Mouse (Mus musculus) layer of hippocampus, adult 9-11 months (tissue): Measurements from ENCODE around the gene Frmd8.
"Not testable (repeated sequence)": the region's sequence is repeated elsewhere in the genome, so short reads cannot be mapped to it uniquely, and the experiment has no call there.

Experiments
- DNase-seq: peaks from one replicate; pipeline ENCODE4 v3.0.0; 2022

The Frmd8 gene

DNA sequence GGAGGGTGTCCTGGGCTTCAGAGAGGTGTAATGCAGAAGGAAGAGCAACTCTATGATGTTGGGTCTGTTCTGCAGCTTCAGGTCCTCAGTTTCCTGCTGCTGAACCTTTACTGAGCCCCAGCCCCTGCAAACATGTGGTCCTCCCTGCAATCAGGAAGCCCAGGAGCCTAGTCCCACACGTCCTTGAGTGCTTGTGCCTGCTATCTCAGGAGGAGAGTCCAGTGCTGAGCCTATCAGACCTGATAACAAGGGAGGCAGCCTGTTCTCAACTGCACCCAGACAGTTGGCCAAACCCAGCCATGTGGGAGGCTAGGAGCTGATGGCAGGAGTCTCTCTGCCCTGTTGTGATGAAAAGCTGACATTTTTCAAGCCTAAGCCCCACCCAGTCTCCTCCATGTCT is 8.9 kb upstream of the Frmd8 start:
- no peak for DNase-seq

DNA sequence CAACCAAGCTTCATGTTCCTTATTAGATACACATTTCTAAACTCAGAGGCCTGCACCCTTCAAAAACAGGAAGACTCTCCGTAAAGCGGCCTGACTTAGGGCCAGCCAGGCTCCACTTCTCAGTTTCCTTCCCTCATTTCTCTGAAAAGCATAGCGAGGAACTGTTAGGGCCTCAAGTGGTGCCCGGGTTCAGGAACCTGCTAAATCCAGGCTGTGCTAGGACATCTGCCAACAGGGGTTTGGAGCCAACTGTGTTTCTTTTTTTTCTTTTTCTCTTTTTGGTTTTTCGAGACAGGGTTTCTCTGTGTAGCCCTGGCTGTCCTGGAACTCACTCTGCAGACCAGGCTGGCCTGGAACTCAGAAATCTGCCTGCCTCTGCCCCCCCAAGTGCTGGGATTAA is 7.0 kb upstream of the Frmd8 start:
- DNase-seq, result not testable (repeated sequence)

DNA sequence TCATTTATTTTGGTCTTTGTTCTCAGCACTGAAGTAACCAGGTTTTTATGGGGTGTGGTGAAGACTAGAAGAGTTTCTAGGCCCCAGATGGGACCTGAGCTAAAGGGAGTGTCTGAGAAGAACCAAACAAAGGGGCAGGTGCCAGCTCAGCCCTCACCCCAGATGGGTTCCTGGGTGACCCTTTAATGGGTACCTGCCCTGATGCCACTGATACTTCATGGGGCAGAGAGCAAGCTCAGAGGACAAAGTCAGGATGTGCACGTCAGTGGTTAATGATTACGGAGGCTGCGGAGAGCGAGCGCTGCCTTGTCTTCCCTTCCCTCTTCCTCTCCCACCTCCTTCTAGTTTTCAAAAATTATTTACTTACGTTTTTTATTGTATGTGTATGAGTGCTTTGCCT is 6.1 kb upstream of the Frmd8 start:
- DNase-seq, result no peak

DNA sequence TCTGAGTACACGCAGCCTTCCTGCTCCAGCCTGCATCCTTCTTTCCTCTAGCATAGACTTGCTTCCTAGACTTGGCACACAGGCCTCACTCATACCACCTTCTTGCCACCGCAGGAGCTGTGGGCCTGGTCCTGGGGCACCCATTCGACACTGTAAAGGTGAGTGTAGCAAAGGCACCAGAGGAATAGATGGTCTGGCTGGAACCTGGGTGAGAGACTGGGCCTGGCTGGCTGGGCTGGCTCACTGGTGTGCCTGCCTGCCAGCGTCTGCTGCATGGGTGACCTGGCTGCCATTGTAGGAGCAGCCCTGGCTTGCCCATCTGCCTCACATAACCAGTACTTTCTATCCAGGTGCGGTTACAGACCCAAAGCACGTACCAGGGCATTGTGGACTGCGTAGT is 4.7 kb upstream of the Frmd8 start:
- DNase-seq, result no peak

DNA sequence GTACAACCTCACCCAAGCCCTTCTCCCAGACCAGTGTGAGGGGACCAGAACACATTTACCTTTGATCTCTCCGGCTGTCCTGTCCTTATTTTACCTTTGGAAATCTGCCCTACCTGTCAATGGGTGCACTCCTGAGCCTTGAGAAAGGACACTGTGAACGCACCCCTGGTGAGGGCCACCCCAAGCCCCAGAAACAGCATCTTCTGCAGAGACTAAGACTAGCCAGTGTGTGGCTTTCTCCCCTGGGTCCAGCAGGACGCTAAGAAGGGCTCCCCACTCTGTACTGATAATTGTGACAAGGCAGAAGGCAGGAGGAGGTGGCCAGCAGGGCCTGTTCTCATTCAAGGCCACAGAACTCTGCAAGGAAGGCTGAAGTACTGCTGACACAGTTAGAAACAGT is 3.8 kb upstream of the Frmd8 start:
- DNase-seq, result no peak

DNA sequence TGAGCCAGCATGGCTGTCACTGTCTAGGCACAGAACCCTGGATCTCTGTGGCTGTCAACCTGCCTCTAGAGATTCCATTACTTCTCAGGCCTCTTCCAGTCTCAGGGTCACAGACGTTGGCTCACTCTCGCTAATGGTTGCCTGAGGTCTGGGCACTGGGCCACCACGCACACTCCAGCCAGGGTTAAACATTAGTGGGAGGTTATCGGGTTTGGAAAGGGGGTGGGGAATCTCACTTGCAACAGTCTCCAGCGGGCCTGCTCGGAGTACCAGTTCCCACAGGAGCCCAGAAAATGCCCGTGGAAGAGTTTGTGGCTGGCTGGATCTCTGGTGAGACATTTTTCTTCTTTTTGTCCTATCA is 3.3 kb upstream of the Frmd8 start:
- DNase-seq, result no peak

DNA sequence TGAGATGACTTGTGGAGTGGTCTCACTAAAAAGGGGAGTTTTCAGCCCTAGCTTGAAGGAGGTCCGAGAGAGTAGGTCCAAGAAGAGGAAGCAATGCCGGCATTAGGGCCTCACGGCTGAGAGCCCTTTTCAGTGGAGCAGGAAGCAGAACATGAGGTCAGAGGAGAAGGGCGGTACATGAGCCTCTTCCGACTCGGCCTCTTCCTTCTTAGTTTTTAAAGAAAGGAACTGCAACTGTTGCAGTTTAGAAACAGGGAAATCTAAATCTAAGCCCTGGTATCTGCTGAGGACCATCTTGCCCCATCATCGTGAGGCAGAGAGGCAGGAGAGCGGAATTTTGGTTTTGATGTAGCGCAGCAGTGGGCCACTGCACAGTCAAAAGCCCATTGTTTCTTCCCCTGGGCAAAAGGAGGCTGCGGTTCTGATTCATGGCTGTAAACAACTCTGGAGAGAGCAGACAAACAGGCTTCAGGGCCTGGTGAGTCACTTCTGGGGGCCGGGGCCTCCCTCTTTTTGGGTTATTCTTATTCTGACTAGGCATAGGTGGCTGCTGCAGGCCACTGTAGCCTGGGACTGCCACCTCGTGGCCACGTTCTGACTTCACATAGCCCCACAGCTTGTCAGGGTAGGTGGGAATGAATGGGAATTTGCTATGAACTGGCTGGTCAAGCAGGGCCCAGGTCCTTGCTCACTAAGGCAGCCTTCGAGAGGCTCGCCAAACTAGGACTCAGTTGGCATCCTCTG is 2.7 kb upstream of the Frmd8 start, which contains the start of gene Slc25a45:
TSS of gene Slc25a45 (plus strand) at position 191 of the 744 bp plus-strand sequence.
- peak; percentile 83 for DNase-seq

DNA sequence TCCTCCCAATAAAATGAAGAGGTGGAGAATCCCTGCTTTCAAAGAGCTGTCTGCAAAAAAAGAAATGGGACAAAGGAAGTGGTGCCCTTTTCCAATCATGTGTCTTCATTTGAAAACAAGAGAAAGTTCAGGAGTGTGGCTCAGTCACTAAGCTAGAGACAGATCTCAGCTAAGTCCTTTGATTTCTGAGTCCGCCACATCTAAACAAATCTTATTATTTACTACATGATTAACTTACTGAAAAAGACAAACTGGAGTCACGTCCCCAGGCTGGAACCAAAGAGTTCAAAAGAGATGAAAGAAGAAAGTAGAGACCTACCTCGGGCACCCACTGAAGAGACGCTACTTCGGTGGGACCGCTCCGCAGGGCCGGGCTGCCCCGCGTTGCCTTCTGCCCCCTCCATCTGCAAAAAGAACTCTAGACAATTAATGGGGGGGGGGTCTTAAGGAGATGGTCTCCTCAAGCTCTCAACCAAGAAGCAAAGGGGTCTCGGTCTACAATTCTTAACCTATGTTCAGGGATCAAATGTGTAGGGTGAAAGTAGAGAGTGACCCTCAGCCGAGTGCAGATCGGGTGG is 594 bp downstream of the Frmd8 start:
- DNase-seq, result no peak

DNA sequence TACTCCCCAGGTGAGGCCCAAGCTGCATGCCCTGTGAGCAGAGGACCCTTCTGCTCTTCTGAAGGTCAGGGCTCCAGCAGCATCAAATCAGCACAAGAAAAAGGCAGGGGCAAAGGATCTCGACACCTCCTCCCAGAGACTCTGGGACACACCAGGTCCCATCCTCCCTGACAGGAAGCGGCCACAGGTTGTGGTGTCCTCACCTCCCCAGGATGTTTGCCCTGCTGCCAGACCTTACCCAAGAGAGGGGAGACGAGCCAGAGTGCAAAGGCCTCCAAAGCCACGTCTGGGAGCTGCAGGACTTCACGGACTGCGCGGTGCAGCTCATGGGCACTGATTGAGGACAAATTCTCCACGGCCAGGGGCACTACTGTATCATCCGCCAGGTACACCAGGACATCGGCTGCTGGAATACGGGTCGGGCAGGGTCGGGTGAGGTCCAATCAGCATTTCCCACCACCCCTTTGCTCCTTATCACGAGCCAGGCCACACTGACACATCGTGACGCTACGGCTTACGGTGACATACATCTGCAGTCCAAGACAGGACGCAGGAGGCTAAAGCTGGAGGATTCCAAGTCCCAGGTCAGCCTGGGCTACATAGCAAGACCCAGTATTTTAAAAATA is 2.0 kb downstream of the Frmd8 start:
- no peak for DNase-seq

DNA sequence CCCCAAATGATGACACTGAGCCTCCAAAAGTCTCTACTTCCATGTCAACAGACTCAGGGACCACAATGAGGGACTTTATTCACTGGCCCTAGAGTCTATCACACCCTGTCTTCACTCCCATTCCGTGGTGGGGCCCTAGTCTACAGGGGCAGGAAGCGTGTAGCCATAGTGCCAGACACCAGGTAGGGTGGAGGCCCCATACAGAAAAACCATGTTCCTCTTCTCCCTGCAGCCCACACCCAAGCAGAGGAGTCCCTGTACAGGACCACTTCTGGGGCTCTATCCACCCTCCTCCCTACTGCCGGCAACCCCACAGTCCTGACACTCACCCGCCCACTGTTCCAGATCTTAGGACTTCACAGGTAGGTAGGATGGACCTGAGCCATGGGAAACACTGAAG is 2.5 kb downstream of the Frmd8 start:
- DNase-seq, result no peak

DNA sequence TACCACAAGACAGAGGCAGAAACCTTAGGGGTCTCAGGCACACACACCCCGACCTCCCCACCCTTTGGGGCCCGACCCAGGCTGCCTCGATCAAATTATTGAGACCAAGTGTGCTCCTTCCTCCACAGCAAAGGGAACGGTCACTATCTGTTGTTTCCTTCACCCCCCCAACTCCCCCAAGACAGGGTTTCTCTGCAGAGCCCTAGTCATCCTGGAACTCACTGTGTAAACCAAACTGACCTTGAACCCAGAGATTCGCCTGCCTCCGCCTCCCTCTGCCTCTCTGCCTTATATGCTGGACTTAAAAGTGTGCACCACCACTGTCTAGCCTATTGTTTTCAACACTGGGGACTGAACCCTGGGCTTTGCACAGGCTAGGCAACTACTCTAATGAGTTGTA is 3.4 kb downstream of the Frmd8 start:
- no peak for DNase-seq

DNA sequence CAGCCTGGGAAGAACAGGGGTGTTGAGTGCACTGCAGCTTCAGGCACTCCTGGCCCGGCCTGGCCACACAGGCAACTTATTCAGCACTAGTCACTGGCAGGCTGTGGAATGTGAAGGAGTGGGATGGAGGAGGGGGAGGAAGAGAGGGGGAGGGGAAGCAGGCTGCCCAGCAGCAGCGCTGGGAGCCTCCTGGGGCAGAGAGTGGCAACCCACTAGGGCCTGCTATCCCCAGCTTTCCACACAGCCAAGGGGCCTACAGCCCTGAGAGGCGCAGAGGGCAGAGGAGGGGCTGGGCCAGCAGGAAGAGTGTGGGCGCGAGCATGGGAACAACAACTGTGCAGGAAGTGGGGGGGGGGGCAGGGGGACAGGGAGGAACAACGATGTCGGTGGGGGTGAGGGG is 3.8 kb downstream of the Frmd8 start:
- DNase-seq, result no peak

DNA sequence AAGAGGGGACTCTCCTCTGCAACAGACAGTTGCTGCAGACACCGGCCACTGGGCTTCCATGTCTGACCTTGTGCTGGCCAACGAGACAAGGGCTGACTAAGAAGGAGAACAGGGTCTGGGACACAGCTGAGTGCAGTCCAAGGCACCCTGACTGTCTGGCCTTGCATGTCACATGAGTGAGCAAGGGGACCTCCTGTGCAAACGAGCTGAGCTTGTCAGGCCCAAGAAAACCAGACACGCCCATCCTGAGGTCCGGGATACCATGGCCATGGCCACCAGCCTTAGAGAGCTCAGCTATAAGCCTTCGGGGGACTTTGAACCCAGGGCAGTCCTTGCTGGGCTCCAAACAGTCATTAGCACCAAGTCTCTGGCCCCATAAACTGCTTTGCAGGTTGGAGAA is 7.0 kb downstream of the Frmd8 start:
- DNase-seq, result no peak

DNA sequence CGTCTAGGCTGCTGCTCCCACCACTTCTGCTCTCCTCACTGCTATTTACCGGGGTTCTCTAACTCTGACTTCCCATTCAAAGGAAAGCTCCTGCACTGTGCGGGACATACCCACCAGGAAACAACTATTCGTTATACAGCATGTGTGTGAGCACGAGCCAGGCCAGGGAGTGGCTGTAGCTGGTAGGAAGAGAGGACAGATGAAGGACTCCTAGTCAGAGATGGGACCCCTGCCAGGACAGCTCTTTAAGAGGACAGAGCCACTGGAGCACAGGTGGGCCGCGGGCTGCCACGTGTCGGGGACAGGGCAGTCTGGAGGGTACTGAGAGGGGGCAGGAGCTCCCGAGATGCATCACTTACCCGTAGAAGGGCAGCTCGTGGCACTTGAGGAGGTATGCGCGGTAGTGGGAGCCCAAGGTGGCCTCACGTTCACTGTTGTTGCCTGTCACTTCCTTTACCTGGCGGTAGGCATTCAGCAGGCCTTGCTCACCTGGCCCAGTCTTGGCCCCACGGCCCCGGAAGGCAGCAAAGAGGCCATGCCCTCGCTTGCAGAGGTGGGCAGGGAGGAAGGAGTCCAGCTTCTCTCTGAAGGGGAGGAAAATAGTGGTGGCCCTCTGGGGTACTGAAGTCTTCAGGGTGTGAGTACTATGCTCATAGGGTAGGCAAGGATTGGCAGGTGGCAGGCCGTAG is 10.2 kb downstream of the Frmd8 start:
- DNase-seq, result no peak

DNA sequence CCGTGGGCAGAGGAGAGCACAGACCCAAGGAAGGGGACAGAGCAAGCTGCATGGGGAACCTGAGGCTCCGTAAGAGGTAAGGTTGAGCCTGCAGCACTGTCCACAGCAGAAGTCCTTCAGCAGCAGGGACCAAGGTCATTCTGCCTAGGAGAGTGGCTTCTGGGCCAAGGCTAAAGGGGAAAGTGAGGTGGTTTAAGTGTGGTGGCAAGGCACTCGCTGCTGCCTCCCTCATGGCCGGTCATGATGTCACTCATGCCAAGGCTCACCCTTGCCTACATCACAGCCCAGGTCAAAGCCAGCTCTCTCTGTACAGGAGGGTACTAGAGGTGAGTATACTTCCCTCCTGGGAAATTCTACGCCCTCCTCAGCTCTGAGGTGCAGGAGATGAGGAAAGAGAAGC is 11.3 kb downstream of the Frmd8 start:
- DNase-seq, result no peak

DNA sequence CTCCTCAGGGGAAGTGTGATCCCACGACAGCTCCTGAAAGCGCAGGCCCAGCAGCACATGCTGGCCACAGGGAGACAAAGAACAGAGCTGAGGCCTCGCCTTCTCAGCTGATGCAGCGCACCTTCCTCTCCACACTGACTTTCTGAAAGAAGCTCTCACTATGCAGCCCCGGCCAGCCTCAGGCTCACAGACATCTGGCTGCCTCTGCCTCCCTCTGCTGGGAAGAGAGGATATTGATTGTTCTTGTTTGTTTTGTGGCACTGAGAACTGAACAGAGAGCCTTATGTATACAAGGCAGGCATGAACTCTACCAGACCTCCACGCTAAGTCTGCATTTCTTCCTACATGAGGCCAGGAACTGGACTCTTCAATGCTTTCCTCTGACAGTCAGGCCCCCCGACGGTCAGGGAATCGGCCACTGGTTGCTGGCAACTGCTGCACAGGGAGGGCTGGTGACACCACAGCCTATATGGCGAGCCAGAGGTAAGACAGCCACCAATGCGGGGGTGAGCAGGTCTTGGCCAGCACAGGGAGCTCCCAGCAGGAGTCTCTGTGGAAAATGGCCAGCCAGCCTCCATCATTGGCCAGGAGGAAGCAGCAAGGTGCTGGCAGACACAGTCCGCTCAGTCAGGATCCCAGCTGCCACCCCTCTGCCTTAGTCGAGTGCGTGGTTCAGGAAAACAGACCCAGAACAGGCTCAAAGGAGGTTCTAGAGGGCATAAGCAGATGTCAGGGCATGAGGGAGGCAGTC is 12.6 kb downstream of the Frmd8 start:
- no peak for DNase-seq

DNA sequence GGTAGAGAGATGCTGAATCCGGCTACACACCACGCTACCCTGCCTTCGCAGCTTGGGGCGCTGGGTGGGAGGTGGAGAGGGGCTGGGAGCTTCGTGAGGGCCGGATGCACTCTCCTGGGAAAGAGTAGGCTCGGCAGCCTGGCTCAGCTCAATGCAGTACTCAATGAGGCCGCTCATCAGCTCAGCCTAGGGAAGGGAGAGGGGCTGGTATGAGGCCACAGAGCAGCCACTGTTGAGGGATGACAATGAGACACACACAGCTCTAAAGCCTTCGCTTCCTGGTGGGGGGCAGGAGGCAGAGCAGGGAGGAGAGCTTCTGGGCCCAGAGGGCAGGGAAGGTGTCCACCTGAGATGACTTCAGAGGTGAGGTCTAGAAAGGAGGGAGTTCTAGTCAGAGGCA is 18.5 kb downstream of the Frmd8 start:
- no peak for DNase-seq

DNA sequence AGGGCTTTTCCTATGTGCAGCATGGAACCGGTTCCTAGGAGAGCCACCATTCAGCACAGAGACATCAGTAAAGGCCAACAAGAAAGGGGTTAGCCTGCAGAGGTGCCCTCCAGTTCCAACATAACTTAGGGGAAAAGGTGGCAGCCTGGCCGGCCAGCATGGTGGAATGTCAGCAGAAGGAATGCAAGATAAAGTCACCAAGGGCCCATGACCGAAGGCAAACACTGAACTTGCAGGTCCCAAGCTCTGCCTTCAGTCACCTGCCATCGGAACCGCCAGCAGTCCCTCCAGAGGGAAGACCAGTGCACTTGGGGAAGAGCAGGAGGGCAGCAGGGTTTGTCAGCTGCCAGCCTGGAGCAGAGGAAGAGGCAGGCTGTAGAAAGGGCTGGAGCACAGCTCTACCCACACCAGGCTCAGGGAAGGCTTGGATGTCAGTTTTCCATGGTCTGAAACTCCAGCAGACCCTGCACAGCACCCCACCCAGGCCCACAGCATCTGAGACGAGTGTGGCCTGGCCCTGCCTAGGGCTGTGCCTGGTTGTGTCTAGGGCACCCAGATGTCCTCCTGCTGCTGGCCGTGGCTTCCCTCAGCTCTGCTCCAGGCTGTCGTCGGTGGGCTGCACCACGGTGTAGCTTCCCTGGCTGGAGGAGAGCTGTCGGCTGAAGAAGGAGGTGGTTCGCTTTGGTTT is 22.9 kb downstream of the Frmd8 start:
- DNase-seq, result no peak

DNA sequence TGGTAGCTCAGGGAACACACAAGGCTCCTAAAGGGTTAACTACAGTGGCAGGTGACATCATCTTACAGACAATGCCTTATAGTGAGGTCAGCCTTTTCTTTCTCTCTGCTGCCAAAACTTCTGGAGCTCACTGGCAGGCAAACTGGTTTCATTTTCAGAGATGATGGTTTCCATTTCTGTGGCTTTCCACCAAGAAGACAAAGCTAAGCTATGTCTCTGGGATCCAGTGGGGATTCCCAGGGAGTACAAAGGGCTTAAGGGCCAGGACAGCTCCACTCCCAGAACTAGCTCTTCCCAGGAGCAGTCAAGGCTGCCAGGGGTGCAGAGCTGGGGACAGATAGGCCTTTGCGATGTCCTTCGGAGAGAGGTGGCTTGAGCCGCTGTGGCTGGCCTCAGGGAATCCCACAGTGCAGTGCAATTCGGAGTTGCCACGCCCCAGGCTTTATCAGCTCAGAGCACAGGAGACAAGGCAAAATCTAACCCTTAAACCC is 23.5 kb downstream of the Frmd8 start:
- DNase-seq, result no peak

DNA sequence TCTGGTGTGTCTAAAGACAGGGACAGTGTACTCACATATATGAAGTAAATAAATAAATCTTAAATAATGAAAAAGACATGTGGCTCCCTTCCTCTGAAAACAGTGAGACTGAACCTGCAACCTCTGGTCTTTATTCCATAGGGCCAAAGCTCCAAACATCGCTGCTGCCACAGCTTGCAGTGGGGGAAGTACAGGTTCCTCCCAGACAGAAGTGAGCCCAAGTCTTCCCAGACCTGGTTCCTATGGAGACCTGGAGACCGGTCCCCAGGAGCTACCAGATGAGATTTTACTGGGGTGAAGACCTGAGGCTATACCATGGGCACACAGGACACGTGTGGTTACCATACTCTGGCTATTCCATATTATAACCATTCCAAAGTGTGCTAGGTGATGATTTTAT is 24.2 kb downstream of the Frmd8 start:
- no peak for DNase-seq

DNA sequence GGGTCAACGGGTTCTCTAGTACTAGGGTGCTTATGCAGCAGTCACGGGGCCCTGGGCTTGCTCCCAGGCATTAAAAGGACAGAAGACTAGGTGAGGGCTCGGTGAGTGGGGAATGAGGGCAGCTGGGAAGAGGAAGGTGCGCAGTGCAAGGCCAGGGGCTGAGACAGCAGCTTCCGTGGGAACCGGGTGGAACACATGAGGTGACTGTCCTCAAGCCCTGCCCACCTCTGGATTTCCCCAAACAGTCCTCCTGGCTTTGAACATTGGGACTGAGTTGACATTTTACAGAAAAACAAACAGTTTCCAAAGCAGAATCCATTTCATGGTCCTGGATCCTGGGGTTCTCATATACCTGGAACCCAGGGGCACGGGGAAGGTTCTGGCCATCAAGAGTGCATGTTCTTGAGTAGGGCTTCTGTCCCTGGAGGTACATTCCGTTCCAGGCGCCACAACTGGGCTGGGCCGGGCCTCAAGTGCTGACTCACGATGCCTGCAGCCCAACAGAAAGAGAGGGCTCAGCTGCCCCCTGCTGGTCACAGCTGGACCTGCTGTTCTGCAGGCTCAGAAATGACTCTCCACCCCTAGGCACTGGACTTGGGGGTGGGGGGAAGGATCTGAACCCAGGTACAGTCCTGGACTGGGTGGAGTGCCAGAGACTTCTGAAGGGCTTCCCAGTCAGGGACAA is 25.1 kb downstream of the Frmd8 start:
- peak; percentile 92 for DNase-seq
